Mouse (Mus musculus) CD4-positive, CD25-positive, alpha-beta regulatory T cell, adult 2 months (primary cell): ENCODE measurements around the gene Cybrd1.

Source experiments
- DNase-seq: peaks from one replicate; pipeline ENCODE4 v3.0.0-alpha.2; 2012; ENCODE audit warnings: low read depth, low spot score

Gene Cybrd1

DNA sequence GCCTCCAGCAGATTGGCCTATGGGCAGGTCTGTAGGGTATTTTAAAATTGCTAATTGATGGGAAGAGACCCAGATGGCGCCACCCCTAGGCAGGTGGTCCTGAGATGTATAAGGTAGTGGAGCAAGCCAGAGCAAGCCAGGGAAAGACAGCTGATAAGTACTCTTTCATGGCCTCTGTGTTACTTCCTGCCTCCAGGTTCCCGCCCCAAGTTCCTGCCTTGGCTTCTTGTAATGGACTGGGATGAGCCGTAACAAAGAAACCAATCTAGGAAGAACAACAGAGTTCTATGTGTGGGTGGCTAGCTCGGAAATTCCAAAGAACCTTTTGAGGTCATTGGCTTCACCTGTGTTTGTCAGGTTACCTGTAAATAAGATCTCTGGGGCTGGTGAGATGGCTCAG, 49.5 kb downstream of the Cybrd1 start:
- no peak for DNase-seq

DNA sequence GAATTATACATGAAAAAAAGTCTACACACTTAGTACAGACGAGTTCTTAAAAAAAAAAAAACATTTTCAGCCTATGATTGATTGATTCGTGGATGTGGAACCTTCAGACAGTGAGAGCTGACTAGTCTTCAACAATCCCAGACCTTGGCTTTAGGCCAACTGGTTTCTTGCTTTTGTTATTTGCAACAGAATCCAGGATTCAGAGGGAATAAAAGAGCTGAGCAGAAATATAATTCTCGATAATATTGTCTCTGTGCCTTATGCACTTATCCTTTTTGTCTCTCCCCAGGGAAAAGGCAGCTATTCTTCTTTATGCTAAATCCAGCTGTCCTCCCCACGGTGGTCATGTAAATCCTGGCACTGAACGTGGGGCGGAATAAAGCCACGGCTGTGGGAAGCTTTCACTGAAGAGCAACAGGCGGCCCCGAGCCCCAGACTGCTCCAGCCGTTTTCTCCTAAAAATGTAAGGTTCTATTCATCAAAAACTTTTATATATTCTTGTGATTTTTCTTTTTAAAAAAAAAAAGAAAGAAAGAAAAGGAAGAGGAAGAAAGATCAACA, 50.8 kb downstream of the Cybrd1 start:
- no peak for DNase-seq

- DNase-seq = no peak
Observed at GRCm38 (mm10) chr2:71173031-71173430, 55.3 kb downstream of the Cybrd1 start.

DNA sequence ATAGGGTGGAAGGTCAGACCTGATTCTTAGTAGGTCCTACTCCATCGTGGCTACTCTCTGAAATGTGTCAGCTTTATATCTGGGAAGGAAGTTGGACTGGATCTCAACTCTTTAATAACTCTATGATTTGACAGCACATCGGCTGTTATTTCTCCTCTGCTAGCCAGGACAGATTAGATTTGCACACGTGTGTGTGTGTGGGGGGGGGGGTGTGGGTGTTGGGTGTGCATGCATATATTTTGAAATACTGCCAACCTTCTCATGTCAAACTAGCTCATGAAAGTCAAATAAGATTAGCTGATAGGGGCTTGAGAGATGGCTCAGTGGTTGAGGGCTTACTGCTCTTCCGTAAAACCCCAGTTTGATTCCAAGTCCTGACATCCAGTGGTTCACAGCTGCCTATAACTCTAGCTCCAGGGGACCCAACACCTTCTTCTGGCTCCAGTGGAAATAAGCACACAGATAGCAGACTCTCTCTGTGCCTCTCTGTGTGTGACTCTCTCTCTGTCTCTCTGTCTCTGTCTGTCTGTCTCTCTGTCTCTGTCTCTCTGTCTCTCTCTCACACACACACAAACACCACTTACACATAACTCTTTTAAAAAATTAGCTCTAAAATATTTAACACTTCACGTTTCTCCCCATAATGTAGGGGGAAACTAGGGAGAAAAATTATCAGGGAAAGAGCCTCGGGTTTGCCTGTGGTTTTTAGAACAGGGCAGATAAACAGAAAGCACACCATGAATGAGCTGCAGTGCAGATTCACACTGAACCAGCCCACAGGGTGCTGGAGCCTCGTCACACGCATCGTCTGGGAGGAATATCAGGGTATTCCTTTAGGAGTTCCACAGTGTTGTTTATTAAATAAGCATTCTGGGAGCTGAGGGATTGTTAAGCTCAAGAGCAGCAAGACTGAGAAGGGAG, 58.9 kb downstream of the Cybrd1 start:
- no peak for DNase-seq

DNA sequence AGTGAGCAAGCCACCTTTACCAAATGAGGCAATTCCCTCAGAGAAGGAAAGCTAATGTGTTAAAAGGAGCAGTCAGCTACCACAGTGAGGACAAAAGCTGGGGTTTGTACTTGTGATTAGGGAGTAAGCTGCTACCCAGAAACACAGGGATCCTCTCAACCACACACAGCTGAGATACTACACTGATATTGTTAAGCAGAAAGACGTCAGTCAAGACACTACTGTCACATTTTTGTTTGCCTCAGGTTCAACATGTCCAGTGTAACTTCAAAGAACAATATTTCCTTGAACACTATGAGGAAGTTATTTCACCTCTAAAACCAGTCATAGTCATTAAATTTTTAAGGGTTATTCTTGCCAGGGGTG, 59.5 kb downstream of the Cybrd1 start:
- DNase-seq = no peak

DNA sequence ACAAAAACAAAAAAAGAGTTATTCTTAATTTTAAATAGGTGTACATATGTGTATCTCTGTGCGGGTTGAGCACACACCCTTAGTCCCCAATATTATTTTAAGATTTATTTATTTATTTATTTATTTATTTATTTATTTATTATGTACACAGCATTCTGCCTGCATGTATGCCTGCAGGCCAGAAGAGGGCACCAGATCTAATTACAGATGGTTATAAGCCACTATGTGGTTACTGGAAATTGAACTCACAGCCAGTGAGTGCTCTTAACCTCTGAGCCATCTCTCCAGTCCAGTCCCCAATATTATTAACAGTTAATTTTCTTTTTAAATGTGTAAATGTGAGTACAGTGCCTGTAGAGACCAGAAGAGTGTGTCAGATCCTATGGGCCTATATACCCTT, 60.0 kb downstream of the Cybrd1 start:
- peak; percentile 4 for DNase-seq

DNA sequence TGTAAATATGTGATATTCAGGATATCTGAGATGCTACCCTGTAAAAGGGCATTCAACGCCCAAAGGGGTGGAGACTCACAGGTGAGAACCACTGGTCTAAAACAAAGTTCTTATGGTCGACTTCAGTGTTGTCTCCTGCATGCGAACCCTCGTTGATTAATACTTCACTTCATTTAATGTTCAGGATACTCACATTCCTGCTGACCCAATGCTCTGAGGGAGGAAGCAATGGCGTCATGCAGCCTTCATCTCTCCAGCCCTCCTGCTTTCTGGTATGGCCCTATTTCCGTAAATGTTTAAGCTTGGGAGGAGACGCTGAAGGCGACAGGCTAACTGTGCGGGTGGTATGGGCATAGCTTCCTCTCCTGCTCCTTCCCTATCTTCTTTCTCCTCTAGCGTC, 62.0 kb downstream of the Cybrd1 start:
- no peak for DNase-seq

- no peak for DNase-seq
Observed at GRCm38 (mm10) chr2:71180566-71181217, 63.0 kb downstream of the Cybrd1 start.

DNA sequence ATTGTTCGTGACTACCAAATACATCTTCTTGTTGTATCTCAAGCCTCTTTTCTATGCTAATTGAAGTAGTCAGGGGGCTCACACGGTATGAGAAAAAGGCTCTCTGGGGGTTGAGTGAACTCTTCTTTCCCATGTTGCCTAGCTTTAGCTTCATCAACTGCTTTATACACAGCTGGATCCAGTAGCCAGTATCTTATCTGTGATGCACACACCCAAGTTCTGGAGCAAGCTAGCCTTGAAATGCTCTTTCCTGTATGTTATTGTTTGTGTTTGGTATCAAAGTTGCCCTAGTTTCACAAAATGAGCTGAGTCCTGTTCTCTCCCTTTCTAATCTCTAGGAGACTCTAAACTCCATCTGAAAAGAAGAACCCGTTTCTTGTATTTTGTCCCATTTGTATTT, 70.2 kb downstream of the Cybrd1 start:
- no peak for DNase-seq

- no peak for DNase-seq
Observed at GRCm38 (mm10) chr2:71188861-71189260, 71.1 kb downstream of the Cybrd1 start.

- no peak for DNase-seq
Observed at GRCm38 (mm10) chr2:71191391-71192194, 73.9 kb downstream of the Cybrd1 start.

- DNase-seq = no peak
Observed at GRCm38 (mm10) chr2:71192195-71192807, 74.6 kb downstream of the Cybrd1 start.
